Mouse (Mus musculus): ENCODE results near the gene Vmp1.

GRCm38 (mm10) chr11:86627649-86628048 is 56.0 kb downstream of the Vmp1 start:
- TF ChIP-seq TAL1 (IDR thresholded peaks at IDR 0.05; ENCODE audit: low read length): no peak
- no peak for TF ChIP-seq GATA1 (IDR thresholded peaks at IDR 0.05; ENCODE audit: low read length)

Measured in erythroblast, embryonic 14.5 days (primary cell).